Comparison of ENCODE assay signal across 8 mouse cellular contexts in genomic region chr3:122088054-122088681, GRCm38 (mm10). TPM values are rescaled to one million over a fixed set of nuclear protein-coding genes. Genes with fewer than 3 reads are reported as not detected.
DNase-seq lines count a peak whose midpoint lies in the region; ATAC-seq lines count a peak whose summit lies in the region.

No protein-coding gene starts in this region.

- no peaks in the 10 kb centered on the region for H3K36me3 ChIP-seq in heart, embryonic 11.5 days (ENCODE audit: control insufficient read depth, insufficient read depth, low read length)
- no peaks in the 10 kb centered on the region for H3K36me3 ChIP-seq in liver, embryonic 16.5 days (ENCODE audit: control insufficient read depth, insufficient read depth)

- H3K27ac ChIP-seq in heart, embryonic 11.5 days (ENCODE audit: low read depth, low read length), result peak overlapping the region; percentile 3
- H3K27ac ChIP-seq in liver, embryonic 16.5 days (ENCODE audit: low read length), result no peak overlapping the region

- no peaks in the 10 kb centered on the region for H3K9me3 ChIP-seq in heart, embryonic 11.5 days (replicated peaks; ENCODE audit: control insufficient read depth, low read length)
- no peaks in the 10 kb centered on the region for H3K9me3 ChIP-seq in liver, embryonic 16.5 days (replicated peaks; ENCODE audit: control insufficient read depth, low read length)

- H3K4me3 ChIP-seq in heart, embryonic 11.5 days (ENCODE audit: low read depth, low read length), result no peak overlapping the region
- H3K4me3 ChIP-seq in liver, embryonic 16.5 days (ENCODE audit: low read depth, low read length), result no peak overlapping the region

- ATAC-seq in heart, embryonic 11.5 days (replicated peaks; ENCODE audit: insufficient number of reproducible peaks, low FRiP score, low TSS enrichment), result peak; percentile 59; the same call in 1 of the 2 replicates
- ATAC-seq in liver, embryonic 16.5 days (ENCODE audit: low read depth), result peak; percentile 58

- H3K27me3 ChIP-seq in heart, embryonic 11.5 days (ENCODE audit: control insufficient read depth, insufficient read depth, low read length), result no peaks in the 10 kb centered on the region
- H3K27me3 ChIP-seq in liver, embryonic 16.5 days (ENCODE audit: control insufficient read depth, insufficient read depth, low read depth, low read length), result no peaks in the 10 kb centered on the region

- WGBS in heart, embryonic 11.5 days (ENCODE audit: insufficient replicate concordance), result 50% methylated on average over 11 of the region's 11 CpGs
- 50% methylated on average over 11 of the region's 11 CpGs for WGBS in liver, embryonic 16.5 days (ENCODE audit: insufficient replicate concordance)

- H3K4me1 ChIP-seq in heart, embryonic 11.5 days (ENCODE audit: control insufficient read depth, insufficient read depth, low read length), result peaks cover 7% of the 10 kb centered on the region
- H3K4me1 ChIP-seq in liver, embryonic 16.5 days (ENCODE audit: control insufficient read depth, low read depth, low read length), result peaks cover 4% of the 10 kb centered on the region

- DNase-seq in 3134 (ENCODE audit: extremely low read depth, insufficient read length, low spot score) (peak; percentile 64), R1 (ENCODE audit: low read depth, low spot score) (peak; percentile 52)
- DNase-seq in layer of hippocampus, adult 11-12 months (ENCODE audit: low spot score), result no peak
- DNase-seq in spleen, postnatal 36 days (ENCODE audit: low spot score in 2 of 2), result no peak
- no peak for DNase-seq in kidney, postnatal 14 days
- DNase-seq in neural tube, embryonic 10.5 days (ENCODE audit: extremely low spot score, low spot score), result no peak

- H3K9ac ChIP-seq in heart, embryonic 11.5 days (ENCODE audit: low read depth, low read length), result no peak overlapping the region
- H3K9ac ChIP-seq in liver, embryonic 16.5 days (ENCODE audit: low read depth, low read length), result no peak overlapping the region

- H3K4me2 ChIP-seq in heart, embryonic 11.5 days, result no peak overlapping the region
- H3K4me2 ChIP-seq in liver, embryonic 16.5 days (ENCODE audit: low read depth, low read length), result no peak overlapping the region

RNA-seq across cellular contexts. Expression of gene Abca4, which starts 43.9 kb away (rescaled TPM):
- 3.1 and 5.1 TPM in 2 replicates for polyA plus RNA-seq in heart, embryonic 11.5 days (2014; fragmentation: Nextera tagmentation; extraction: Ambion mirVana)
- polyA plus RNA-seq in liver, embryonic 16.5 days (2015; fragmentation: Nextera tagmentation; extraction: Ambion mirVana), result 0.20 and 0.42 TPM in 2 replicates

Comparison
In these comparisons a context has a peak if more than half of its experiments do, and no peak if none do; other contexts are left out.
1. DNase-seq: peak in 3134 (single experiment) and R1 (single experiment); none in layer of hippocampus, adult 11-12 months (single experiment), spleen, postnatal 36 days (0 of 2), kidney, postnatal 14 days (single experiment) and neural tube, embryonic 10.5 days (single experiment).